Mouse (Mus musculus): ENCODE data around the gene L3mbtl3. TPM values are rescaled to one million over a fixed set of nuclear protein-coding genes. Genes with fewer than 3 reads are reported as not detected.
A peak's percentile ranks its signal among the peaks of the same experiment; 100 is the strongest.

The L3mbtl3 gene
- total RNA-seq, 4 experiments from 2014 or later: 14.1 to 27.4 (median 18.3) TPM

DNA sequence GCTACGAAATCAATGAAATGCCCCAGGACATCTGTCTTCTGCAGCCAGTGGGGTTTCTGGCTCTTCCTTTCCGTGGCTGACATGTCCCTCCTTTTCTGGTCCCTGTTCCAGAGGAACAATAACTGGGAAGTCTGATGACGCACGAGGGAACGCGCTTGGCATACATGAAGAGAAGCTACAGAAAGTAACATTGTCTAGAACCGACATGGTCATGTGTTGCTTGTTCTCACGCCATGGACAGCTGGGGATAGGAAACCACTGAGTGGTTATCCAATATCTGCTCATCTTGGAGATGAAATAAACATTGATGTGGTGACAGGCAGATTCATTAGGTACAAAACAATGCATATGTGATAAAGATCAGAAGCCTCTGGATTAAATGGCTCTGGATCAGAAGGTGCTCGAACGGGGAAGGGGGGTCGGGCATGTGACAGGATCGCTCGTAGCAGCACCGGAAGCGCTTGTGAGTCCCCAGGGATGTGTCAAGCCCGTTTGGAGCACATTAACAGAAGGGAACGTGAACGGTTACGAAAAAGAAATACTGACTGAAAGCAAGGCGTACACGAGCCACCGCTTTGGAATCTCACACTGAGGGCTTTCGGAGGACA lies 37.8 kb downstream of the L3mbtl3 start:
- DNase-seq (ENCODE audit: low spot score in 2 of 2): no peak

DNA sequence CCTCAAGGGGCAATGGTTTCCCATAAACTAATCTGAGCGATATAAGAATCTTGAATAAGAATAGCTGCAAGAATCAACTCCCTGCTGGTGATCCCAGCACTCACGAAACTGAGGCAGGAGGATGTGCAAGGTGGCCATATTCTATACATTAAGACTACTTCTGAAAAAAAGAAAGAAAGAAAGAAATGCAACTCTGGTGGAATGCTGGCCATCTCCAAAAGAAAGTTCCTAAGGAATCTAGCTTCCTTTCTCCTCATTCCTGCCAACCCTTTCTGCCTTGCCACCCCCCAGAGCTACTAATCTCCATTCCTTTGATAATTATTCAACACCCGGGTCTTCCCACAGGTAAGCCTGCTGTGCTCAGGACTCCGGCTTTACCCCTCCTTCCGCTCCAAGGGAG lies 41.8 kb downstream of the L3mbtl3 start:
- no peak for DNase-seq (ENCODE audit: low spot score in 2 of 2)

DNA sequence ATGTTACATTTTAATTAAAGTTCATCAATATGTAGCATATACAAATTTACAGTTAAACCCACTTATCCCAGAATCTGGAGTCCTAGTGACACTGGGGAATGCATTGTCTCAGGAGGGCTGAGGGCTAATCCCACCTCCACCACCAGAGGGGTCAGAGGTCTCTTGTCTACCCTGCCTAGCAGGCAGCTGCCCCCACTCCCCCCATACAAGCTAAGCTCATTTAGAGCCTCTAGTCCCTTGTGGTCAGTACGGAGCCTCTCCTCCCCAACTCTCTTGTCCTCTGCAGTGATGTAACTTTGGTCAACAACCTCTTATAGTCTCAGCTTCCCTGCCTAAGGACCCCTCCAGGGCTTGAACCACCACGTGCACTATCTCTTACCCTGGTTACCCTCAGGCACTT lies 43.0 kb downstream of the L3mbtl3 start:
- DNase-seq (ENCODE audit: low spot score in 2 of 2): no peak

DNA sequence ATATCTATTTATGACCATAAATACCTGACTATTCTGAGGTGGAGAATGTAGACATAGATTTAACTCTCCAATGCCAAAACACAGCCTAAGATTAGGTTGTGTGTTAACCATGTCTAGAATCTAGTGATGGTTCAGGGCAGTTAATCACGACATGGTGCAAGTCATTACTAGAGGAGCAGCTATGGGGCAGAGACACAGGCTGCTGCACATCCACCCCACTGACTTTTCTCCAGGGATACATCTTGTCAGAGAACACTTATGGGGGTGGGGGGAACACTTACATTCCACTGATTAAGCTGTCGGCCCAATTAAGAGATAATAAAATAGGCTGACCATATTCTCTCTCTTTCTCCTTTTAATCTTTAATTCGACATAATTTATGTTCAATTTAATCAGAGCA lies 46.9 kb downstream of the L3mbtl3 start:
- DNase-seq (ENCODE audit: low spot score in 2 of 2): no peak

DNA sequence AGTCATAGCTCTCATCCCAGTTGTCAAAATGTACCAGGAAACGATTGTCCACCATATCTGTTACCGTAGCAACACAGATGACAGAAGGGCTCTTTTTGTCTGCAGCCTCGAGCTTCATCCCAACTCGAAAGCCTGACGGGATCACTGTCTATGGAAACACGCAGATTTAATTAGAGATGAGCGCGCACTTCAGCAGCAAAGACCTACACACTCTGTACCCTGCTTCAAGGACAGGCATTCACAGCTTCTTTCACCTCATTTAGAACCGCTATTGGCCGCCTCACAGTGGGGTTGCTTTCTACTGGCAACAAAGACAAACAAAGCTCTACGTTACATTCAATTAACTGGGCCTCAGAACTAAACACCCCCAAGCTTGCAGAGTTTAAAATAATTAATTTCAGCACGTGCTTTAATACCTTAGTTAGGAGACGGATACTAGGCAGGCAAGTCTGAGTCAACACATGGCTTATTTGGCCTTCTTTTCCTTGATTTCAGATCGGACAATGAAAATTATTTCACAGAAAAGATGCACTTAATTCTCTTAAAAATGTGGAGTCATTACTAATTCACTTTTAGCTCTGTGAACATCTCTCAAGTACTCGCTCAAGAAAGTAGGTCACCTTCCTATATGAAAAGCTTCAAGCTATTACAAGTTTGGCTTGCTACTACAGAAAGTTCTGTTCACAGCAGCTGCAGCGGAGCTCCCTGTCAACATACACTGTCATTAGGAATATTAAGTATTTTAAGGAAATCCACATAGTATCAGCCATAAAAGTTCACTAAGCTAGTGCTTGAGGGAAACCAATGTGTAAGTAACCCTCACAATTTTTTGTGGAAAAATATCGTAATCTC lies 47.9 kb downstream of the L3mbtl3 start:
- no peak for DNase-seq (ENCODE audit: low spot score in 2 of 2)

DNA sequence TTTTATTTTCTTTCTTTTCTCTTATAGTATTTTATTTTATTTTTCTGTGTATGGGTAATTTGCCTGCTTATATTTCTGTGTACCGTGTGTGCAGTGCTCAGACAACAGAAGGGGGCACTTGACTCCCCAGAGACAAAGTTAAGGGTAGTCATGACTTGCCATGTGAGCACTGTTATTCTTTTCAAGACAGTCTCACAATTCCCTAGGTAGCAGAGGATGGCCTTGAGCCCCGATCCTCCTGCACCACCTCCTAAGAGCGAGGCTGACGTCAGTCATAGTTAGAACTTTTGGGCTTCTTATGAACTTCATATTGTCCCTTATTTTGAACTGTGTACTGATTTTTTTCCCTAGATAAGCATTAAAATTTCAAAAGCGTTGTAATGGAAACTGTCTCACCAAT lies 48.5 kb downstream of the L3mbtl3 start:
- no peak for DNase-seq (ENCODE audit: low spot score in 2 of 2)

DNA sequence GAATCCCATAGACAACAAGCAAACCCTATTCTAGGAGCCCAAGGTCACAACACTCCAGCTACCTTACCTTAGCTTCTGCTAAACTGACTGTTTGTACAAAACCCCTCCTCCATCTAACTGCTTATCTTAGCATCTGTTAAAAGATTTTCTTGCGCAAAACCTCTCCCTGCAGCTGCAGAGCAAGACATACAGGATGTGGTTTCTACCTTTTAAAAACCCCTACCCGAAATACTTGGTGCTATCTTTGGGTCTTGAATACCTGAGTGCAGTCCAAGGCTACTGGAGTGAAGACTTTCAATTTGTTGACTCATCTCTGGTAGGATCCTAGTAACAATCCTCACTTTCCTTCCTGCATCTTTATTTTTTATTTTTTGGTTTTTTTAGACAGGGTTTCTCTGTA lies 50.5 kb downstream of the L3mbtl3 start:
- no peak for DNase-seq (ENCODE audit: low spot score in 2 of 2)

DNA sequence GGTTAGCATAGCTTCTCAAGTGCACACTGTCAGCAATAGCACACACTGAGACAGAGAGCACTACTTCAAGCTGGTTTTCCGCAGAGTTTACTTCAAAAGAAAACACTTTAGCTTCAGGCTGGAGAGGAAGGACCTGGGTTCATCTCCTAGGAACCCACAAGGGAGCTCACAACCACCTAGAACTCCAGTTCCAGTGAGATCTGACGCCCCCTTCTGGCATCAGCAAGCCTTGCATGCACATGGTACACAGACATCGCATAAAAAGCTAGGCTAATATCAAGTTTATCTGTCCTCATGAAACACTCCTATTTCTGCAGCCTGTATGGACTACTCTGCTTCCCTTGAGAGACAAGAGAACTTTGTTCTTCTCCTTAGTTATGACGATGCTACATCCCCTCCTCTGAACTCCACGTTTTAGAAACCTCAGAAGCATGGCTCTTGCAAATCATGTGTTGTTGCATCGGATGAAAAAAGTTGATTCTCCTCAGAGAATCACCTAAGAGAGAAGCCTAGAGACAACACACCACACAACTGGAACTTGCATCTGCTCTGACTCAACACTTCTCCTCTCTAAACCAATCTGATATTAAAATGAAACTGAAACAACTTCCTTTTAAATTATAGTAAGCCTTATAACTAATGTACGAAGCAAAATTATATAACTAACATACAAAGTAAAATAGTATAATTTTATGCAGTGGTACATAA lies 53.3 kb downstream of the L3mbtl3 start:
- no peak for DNase-seq (ENCODE audit: low spot score in 2 of 2)

DNA sequence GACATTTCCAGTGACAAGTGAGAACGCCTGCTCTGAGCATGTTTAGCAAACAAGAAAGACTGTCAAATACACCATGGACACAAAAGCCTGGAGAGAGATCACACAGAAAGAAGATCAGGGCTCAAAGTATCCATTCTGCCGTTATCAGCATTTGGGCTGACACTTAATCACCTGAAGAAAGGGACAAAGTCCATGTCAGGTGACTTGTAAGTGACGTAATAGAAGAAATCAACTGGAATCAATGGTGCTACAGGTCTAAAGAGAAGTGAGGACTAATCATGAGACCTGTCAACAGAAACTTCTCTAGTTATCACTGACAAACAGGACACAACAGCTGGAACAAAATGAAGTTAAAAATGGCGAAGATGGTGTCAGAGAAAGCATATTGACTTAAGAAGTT lies 55.1 kb downstream of the L3mbtl3 start:
- no peak for DNase-seq (ENCODE audit: low spot score in 2 of 2)

DNA sequence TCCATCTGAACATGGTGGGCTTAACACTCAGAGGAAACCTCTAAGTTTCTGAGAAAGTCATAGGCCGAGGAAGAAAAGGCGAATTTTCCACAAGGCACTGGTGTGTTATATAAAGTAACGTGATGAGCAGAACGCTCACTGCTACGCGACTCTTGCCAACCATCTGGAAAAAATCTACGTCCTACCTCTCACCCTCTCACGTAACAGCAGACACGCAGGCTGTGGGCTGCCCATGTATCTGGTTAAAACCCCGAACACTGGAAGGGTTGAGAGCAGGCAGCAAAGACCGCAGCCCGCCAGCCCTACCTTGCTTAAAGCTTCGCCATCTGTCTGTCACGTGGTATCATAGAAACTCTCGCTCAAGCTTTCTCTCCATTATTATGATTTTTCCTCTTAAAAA lies 61.4 kb downstream of the L3mbtl3 start:
- DNase-seq (ENCODE audit: low spot score in 2 of 2): peak; percentile 13 to 18

DNA sequence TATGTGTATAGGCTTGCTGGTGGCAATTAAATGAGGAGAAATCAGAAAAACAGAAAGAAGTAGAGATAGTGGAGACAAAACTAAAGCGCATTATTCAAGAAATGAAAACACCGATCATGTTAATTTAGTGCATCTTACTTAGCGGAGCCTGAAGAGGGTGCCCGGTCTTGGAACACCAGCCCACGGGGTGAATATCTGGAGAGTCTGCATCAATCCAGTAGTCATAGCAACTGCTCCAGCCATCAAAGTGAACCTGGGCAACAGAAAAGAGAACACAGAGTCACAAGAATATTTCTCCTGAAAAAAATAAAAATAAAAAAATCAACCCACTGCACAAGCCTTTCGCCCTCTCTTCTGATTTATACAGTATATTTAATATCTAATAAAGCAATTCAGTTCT lies 72.3 kb downstream of the L3mbtl3 start:
- DNase-seq (ENCODE audit: low spot score in 2 of 2): no peak

DNA sequence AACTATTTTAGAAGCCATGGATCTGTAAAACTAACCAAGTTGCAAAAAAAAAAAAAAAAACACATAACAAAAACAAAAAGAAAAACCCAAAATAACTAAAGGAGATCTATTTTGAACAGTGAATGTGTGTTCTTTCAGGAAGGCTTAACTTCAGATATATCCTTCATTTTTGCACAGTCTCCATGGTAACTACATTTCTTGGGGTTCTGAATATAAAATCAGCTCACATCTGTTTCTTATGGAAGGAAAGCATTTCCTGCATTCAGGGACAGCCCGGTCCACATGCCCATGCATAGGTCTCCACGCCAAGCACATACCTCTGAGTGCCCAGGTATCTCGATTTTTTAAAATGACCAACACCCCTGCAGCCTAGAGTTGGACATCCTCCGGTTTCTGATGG lies 73.4 kb downstream of the L3mbtl3 start:
- DNase-seq (ENCODE audit: low spot score in 2 of 2): no peak

DNA sequence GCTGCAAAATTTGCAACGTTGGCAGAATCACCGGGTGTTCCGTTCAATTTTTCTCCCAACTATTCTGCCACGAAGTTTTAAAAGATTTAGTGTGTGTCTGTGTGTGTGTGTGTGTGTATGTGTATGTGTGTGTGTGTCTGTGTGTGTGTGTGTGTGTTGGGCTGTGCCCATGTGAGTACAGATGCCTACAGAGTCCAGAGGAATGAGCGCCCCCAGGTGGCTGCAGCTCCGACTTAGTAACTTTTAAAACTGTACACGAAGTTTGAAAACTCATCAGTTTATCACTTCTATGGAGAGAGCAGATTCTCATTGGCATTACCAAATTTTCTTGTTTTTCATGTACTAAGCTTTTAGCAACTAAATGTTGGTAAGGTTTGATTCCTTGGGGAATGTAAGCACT lies 78.1 kb downstream of the L3mbtl3 start:
- no peak for DNase-seq (ENCODE audit: low spot score in 2 of 2)

DNA sequence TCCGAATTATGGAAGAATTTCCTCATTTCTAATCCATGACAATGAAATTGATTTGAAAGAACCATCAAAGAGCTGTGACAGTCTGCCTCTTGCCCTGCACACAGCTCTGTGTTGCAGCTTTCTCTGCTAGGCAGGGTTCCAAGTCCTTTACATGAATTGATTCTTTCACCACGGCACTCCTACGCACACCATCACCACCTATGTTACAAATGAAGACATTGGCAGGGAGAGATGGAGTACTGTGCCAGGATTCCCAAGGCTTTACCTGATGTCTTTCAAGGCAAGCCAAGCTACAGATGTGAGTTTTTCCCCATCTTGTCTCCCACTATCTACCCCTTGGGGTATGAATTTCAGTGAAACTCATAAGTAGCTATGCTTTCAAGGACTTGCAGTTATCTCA lies 78.6 kb downstream of the L3mbtl3 start:
- DNase-seq (ENCODE audit: low spot score in 2 of 2): peak; percentile 24 to 29

DNA sequence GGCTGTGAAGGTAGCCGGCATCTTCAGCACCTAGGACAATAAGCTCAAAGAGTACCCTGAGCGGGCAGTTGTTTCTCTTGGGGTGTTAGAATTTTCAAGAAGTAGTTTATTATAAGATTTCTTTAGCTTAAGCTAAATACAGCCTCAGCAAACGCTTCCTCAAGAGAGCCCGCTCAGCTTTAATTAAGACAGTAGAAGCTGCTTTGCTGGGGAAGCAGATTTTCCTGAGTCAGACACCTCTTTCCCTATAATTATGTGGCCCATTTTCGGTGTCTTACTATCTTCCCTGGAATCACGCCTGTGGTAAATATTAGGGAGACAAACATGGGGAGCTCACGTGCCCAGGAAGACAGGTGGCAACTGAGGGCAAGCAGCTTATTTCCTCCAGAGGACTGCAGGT lies 88.6 kb downstream of the L3mbtl3 start:
- no peak for DNase-seq (ENCODE audit: low spot score in 2 of 2)

DNA sequence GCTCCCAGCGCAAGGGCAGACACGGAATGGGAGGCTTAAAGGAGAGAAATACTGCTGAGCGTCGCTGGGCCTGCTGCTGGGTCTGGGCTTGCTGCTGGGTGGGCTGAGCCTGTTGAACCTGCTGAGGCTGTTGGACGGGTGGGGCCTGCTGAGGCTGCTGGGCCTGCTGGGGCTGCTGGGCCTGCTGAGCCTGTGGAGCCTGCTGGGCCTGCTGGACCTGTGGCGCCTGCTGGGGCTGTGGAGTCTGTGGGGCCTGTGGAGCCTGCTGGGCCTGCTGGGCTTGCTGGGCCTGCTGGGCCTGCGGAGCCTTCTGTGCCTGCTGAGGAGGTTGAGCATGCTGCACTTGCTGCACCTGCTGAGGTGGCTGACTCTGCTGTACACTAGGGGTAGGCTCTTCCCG lies 95.8 kb downstream of the L3mbtl3 start:
- no peak for DNase-seq (ENCODE audit: low spot score in 2 of 2)

DNA sequence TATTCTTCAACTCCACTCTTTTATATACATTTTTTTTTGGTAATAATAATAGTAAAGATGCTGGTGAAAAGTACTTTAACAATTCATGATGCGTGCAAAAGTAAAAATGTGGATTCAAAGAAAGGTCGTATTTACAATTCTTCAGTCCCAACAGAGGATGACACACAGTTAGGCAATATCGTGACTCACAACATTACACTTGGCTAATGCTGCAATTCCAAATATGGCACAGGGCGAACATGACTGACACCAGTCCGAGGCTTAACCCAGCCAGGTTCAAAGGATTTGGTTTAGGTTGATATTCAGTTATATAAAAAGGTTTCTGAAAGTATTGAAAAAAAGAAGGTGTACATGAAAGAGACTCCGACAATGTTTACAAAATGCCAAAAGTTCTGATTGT lies 100.4 kb downstream of the L3mbtl3 start:
- no peak for DNase-seq (ENCODE audit: low spot score in 2 of 2)

DNA sequence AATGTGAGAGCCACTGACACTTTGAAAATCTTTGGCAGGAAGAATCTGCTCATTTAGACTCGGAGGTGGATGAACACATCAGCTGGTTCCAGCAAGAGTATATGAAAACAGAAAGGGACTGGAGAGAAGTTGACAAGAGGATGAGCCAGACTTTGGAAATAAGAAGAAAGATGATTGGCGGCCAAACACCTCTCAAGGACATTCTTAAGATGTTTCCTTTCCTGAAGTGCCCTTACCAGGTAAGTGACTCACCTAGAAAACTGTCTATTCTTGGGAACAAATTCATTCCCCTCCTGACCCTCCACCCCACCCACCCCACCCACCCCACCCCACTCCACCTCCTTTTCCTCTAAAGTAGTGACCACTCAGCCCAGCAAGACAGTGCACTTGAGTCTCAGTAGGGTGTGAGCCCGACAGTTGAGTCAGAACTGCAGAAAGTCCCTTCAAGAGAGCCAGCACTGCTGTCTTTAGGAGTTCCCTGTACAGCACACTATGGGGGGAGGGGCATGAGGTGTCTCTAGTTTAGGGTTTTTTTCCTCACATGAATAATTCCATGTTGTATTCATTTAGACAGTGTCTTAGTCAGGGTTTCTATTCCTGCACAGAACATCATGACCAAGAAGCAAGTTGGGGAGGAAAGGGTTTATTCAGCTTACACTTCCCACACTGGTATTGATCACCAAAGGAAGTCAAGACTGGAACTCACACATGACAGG lies 111.9 kb downstream of the L3mbtl3 start:
- no peak for DNase-seq (ENCODE audit: low spot score in 2 of 2)

DNA sequence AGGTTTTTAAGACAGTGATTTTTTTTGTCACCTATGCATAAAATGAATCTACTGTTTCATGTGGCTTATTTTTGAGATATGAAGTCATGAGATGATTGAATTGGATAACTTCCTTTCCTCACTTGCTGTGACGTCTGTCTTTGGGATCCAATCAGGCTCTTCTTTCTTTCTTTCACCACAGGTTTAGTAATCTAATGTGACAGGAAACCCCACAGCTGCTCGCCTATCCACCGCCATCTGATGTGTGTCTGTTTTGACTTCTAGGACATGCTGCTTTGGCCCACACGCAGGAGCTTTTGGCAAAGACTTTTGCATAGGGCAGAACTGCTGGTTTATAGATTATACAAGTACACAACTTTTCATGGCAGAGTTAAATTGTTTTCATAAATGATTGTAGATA lies 115.9 kb downstream of the L3mbtl3 start:
- DNase-seq (ENCODE audit: low spot score in 2 of 2): no peak

DNA sequence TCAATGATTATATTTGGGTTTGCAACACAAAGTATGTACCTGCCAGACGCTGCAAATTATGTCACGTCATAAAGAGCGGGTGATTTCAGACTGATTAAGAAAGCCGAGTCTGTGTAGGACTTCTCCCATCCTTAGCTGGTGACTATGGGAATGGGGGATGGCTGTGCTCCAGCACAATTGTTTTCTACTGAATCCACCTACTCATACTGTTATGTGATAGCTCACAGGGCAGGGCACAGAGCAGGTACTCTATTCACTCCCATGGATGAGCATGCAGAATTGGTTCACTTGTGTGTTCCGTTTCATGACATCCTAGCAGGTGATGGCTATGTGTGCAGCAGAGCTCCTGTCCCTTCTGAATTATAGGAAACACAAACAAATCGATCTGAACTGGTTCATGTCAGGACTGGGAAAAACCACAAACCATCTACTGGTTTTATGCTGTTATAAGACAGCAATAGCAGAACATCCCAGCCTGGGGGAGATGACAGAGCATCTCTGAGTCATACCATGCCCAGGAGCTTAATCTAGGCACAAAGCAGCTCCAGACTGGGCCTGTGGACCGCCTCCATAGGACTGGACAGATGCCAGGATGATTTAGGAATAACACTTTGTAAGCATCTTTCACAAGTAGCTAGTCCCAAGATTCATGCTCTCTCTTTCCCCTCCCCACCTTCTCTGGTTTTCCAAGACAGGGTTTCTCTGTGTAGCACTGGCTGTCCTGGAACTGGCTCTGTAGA lies 126.2 kb downstream of the L3mbtl3 start:
- peak; percentile 24 to 30 for DNase-seq (ENCODE audit: low spot score in 2 of 2)

DNA sequence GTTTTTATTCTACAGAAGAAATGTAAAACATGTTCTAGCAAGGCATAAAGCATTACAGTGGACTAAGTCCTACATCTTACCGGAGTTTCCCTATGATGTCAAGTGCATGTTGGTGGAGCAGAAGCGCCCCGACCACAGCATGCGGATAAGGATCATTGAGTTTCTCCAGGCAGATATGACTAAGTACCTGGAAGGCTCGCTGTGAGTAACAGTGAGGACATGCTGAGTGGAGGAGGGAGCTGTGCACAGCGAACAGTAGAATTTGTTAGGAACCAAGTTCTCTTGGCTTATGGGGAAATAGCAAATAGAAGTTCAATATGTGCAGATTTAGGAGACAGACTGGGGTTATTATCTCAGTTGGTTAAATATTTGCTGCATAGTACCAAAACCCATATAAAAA lies 131.3 kb downstream of the L3mbtl3 start:
- DNase-seq (ENCODE audit: low spot score in 2 of 2): no peak
